ENCODE assay signal across 14 mouse cellular contexts in the genomic region with DNA sequence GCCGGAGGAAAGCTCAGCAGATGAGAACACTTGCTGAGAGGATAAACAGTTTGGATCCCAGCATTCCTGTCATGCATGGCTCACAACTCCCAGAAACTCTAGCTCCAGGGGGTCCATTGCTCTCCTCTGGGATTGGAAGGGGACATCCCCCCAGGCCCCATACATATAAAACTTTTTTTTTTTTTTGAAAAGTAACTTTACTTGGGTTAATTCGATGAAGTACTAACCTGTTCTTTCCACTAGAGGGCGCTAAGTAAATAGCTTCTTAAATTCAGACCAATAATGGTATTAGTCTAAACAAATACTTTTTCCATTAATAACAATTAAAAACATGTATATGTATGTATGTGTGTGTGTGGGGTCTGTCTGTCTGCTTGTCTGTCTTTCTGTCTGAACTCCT. TPM values are rescaled to one million over a fixed set of nuclear protein-coding genes. Genes with fewer than 3 reads are reported as not detected.
A peak's percentile ranks its signal among the peaks of the same experiment; 100 is the strongest.
DNase-seq lines count a peak whose midpoint lies in the region; ATAC-seq and TF ChIP-seq lines count a peak whose summit lies in the region.
"Had no signal": no experiment of that assay in that cellular context is flagged by ENCODE, and none has a peak within 500 bp of the region (broad histone marks: within the 10 kb centered on the region; RNA-seq: fewer than 3 reads in every experiment).

No protein-coding gene starts in this region.

- H3K27me3 ChIP-seq in hindbrain, embryonic 11.5 days (ENCODE audit: control insufficient read depth, insufficient read depth, low read length) = no peaks in the 10 kb centered on the region
- no peaks in the 10 kb centered on the region for H3K27me3 ChIP-seq in hindbrain, embryonic 10.5 days (ENCODE audit: insufficient read depth, poor library complexity, severe bottlenecking)
- no peaks in the 10 kb centered on the region for H3K27me3 ChIP-seq in midbrain, postnatal 0 days (ENCODE audit: insufficient read depth, low read length)
- no peaks in the 10 kb centered on the region for H3K27me3 ChIP-seq in midbrain, embryonic 10.5 days (ENCODE audit: low read depth, poor library complexity, severe bottlenecking)
- no peaks in the 10 kb centered on the region for H3K27me3 ChIP-seq in neural tube, embryonic 15.5 days (replicated peaks)
- H3K27me3 ChIP-seq: stomach, embryonic 15.5 days had no signal

- ATAC-seq in hindbrain, embryonic 11.5 days (ENCODE audit: low FRiP score) = no peak
- no peak for ATAC-seq in midbrain, postnatal 0 days (ENCODE audit: low FRiP score)
- ATAC-seq in neural tube, embryonic 15.5 days (ENCODE audit: low FRiP score) = no peak

- H3K36me3 ChIP-seq in hindbrain, embryonic 11.5 days (ENCODE audit: control insufficient read depth, insufficient read depth, low read length) = peaks cover 5% of the 10 kb centered on the region
- H3K36me3 ChIP-seq in hindbrain, embryonic 10.5 days = peaks cover 95% of the 10 kb centered on the region
- H3K36me3 ChIP-seq in midbrain, postnatal 0 days (ENCODE audit: insufficient read depth, low read length) = peaks cover 44% of the 10 kb centered on the region
- peaks cover 88% of the 10 kb centered on the region for H3K36me3 ChIP-seq in midbrain, embryonic 10.5 days
- peaks cover 81% of the 10 kb centered on the region for H3K36me3 ChIP-seq in neural tube, embryonic 15.5 days

- TF ChIP-seq CTCF in midbrain, postnatal 0 days (IDR thresholded peaks at IDR 0.05) = peak; percentile 72

- no peak overlapping the region for H3K9ac ChIP-seq in hindbrain, embryonic 11.5 days (ENCODE audit: low read depth, low read length)
- no peak overlapping the region for H3K9ac ChIP-seq in midbrain, postnatal 0 days (replicated peaks; ENCODE audit: low read length, poor library complexity, severe bottlenecking)
- no peak overlapping the region for H3K9ac ChIP-seq in neural tube, embryonic 15.5 days (replicated peaks)
- H3K9ac ChIP-seq: stomach, embryonic 15.5 days had no signal

- 59% methylated on average over 3 of the region's 3 CpGs for WGBS in hindbrain, embryonic 11.5 days
- WGBS in hindbrain, embryonic 10.5 days = 59% methylated on average over 3 of the region's 3 CpGs
- WGBS in midbrain, postnatal 0 days = 49% methylated on average over 3 of the region's 3 CpGs
- 57% methylated on average over 3 of the region's 3 CpGs for WGBS in midbrain, embryonic 10.5 days
- WGBS in neural tube, embryonic 15.5 days = 59% methylated on average over 3 of the region's 3 CpGs

- H3K4me2 ChIP-seq in hindbrain, embryonic 11.5 days (replicated peaks; ENCODE audit: low read depth, low read length) = no peak overlapping the region
- H3K4me2 ChIP-seq in midbrain, postnatal 0 days (ENCODE audit: low read depth, low read length, poor library complexity, severe bottlenecking) = no peak overlapping the region
- no peak overlapping the region for H3K4me2 ChIP-seq in neural tube, embryonic 15.5 days
- H3K4me2 ChIP-seq: stomach, embryonic 15.5 days had no signal

- H3K9me3 ChIP-seq in hindbrain, embryonic 11.5 days (ENCODE audit: control insufficient read depth, low read length) = no peaks in the 10 kb centered on the region
- no peaks in the 10 kb centered on the region for H3K9me3 ChIP-seq in hindbrain, embryonic 10.5 days
- no peaks in the 10 kb centered on the region for H3K9me3 ChIP-seq in midbrain, postnatal 0 days (ENCODE audit: low read length)
- H3K9me3 ChIP-seq in midbrain, embryonic 10.5 days (replicated peaks) = no peaks in the 10 kb centered on the region
- no peaks in the 10 kb centered on the region for H3K9me3 ChIP-seq in neural tube, embryonic 15.5 days (replicated peaks)
- H3K9me3 ChIP-seq: stomach, embryonic 15.5 days had no signal

- DNase-seq in hindbrain, embryonic 11.5 days (ENCODE audit: low spot score) = peak; percentile 28
- DNase-seq in hindbrain, embryonic 10.5 days (ENCODE audit: low spot score) = no peak
- peak; percentile 34 for DNase-seq in midbrain, postnatal 0 days (ENCODE audit: low spot score)
- DNase-seq in midbrain, embryonic 10.5 days (ENCODE audit: low spot score) = no peak
- peak; percentile 36 for DNase-seq in embryo, embryonic 10.5 days (ENCODE audit: low spot score)
- DNase-seq in yolk sac, embryonic 10.5 days (ENCODE audit: low spot score) = no peak
- DNase-seq in kidney, postnatal 4 days = no peak
- DNase-seq: adrenal gland, postnatal 25 days; cerebellum, adult 18-20 months; heart, postnatal 4 days; kidney, postnatal 14 days; right cerebral cortex, adult 18-20 months had no signal

- H3K4me3 ChIP-seq in hindbrain, embryonic 11.5 days (ENCODE audit: low read depth, low read length) = no peak overlapping the region
- no peak overlapping the region for H3K4me3 ChIP-seq in hindbrain, embryonic 10.5 days
- no peak overlapping the region for H3K4me3 ChIP-seq in midbrain, postnatal 0 days (ENCODE audit: low read depth, low read length)
- no peak overlapping the region for H3K4me3 ChIP-seq in midbrain, embryonic 10.5 days
- H3K4me3 ChIP-seq in neural tube, embryonic 15.5 days (replicated peaks) = no peak overlapping the region
- H3K4me3 ChIP-seq: stomach, embryonic 15.5 days had no signal

- H3K27ac ChIP-seq in hindbrain, embryonic 11.5 days (ENCODE audit: low read depth, low read length) = no peak overlapping the region
- H3K27ac ChIP-seq in hindbrain, embryonic 10.5 days = no peak overlapping the region
- no peak overlapping the region for H3K27ac ChIP-seq in midbrain, postnatal 0 days (ENCODE audit: low read depth, low read length)
- no peak overlapping the region for H3K27ac ChIP-seq in midbrain, embryonic 10.5 days (replicated peaks)
- no peak overlapping the region for H3K27ac ChIP-seq in neural tube, embryonic 15.5 days (replicated peaks)
- H3K27ac ChIP-seq: stomach, embryonic 15.5 days had no signal

- no peaks in the 10 kb centered on the region for H3K4me1 ChIP-seq in hindbrain, embryonic 11.5 days (replicated peaks; ENCODE audit: control insufficient read depth, insufficient read depth, low read length)
- no peaks in the 10 kb centered on the region for H3K4me1 ChIP-seq in hindbrain, embryonic 10.5 days (replicated peaks)
- no peaks in the 10 kb centered on the region for H3K4me1 ChIP-seq in midbrain, postnatal 0 days (ENCODE audit: insufficient read depth, low read length)
- no peaks in the 10 kb centered on the region for H3K4me1 ChIP-seq in midbrain, embryonic 10.5 days
- no peaks in the 10 kb centered on the region for H3K4me1 ChIP-seq in neural tube, embryonic 15.5 days
- H3K4me1 ChIP-seq: stomach, embryonic 15.5 days had no signal

RNA-seq across cellular contexts. Expression of gene 9530068E07Rik, which starts 11.6 kb away (rescaled TPM):
- 171 and 175 TPM in 2 replicates for polyA plus RNA-seq in hindbrain, embryonic 11.5 days (2014; fragmentation: Nextera tagmentation; extraction: Ambion mirVana)
- polyA plus RNA-seq in hindbrain, embryonic 10.5 days (2016; fragmentation: Nextera tagmentation; extraction: Ambion mirVana) = 149 and 168 TPM in 2 replicates
- total RNA-seq in midbrain, postnatal 0 days (2014; rRNA removed) = 125 and 127 TPM in 2 replicates
- 133 and 134 TPM in 2 replicates for polyA plus RNA-seq in midbrain, postnatal 0 days (2015; fragmentation: Nextera tagmentation; extraction: Ambion mirVana)
- polyA plus RNA-seq in midbrain, embryonic 10.5 days (2016; fragmentation: Nextera tagmentation; extraction: Ambion mirVana) = 171 and 174 TPM in 2 replicates
- polyA plus RNA-seq in neural tube, embryonic 15.5 days (2015; fragmentation: Nextera tagmentation; extraction: Ambion mirVana) = 122 and 133 TPM in 2 replicates

RNA-seq across cellular contexts. Expression of gene Vdac1, which starts 24.0 kb away (rescaled TPM):
- polyA plus RNA-seq in hindbrain, embryonic 11.5 days (2014; fragmentation: Nextera tagmentation; extraction: Ambion mirVana) = 205 and 221 TPM in 2 replicates
- 222 and 241 TPM in 2 replicates for polyA plus RNA-seq in hindbrain, embryonic 10.5 days (2016; fragmentation: Nextera tagmentation; extraction: Ambion mirVana)
- 337 and 343 TPM in 2 replicates for total RNA-seq in midbrain, postnatal 0 days (2014; rRNA removed)
- 412 and 433 TPM in 2 replicates for polyA plus RNA-seq in midbrain, postnatal 0 days (2015; fragmentation: Nextera tagmentation; extraction: Ambion mirVana)
- 221 and 222 TPM in 2 replicates for polyA plus RNA-seq in midbrain, embryonic 10.5 days (2016; fragmentation: Nextera tagmentation; extraction: Ambion mirVana)
- 362 and 402 TPM in 2 replicates for polyA plus RNA-seq in neural tube, embryonic 15.5 days (2015; fragmentation: Nextera tagmentation; extraction: Ambion mirVana)

Comparison
In these comparisons a context has a peak if more than half of its experiments do, and no peak if none do; other contexts are left out.
1. DNase-seq: peak in hindbrain, embryonic 11.5 days (single experiment), midbrain, postnatal 0 days (single experiment) and embryo, embryonic 10.5 days (single experiment); none in hindbrain, embryonic 10.5 days (single experiment), midbrain, embryonic 10.5 days (single experiment), yolk sac, embryonic 10.5 days (single experiment) and kidney, postnatal 4 days (0 of 2).